Mouse (Mus musculus): ENCODE data around the gene Capn9. TPM values are rescaled to one million over a fixed set of nuclear protein-coding genes. Genes with fewer than 3 reads are reported as not detected.

The Capn9 gene
- polyA plus RNA-seq, 1 experiment = not detected

DNA sequence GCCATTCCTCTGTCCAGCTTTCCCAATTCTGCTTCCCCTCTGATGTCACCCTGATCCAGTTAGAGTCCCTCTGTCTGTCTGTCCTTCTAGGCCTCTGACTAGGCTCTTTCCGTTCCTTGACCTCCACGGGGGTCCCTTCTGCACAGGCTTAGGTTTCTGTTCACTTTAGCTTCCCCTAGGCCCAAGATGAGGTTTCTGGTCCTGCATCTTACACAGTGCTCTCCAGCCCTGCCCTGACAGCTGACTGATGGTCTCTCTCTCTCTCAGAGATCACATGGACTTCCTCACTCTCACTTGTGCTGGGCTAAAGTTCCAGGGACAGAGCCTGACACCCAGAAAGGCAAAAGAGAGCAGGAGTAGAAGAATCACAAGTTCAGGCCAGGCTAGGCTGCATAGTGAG is 10.6 kb downstream of the Capn9 start:
- Histone ChIP-seq H3K36me3 (ENCODE audit: control insufficient read depth) (no peaks in the 10 kb centered on the region), H3K9me3 (ENCODE audit: control insufficient read depth, low read length) (no peaks in the 10 kb centered on the region), H3K4me3 (replicated peaks) (no peak overlapping the region), H3K27me3 (ENCODE audit: control insufficient read depth) (no peaks in the 10 kb centered on the region), H3K4me1 (ENCODE audit: control insufficient read depth) (no peaks in the 10 kb centered on the region)
- TF ChIP-seq GATA1 (IDR thresholded peaks at IDR 0.05; ENCODE audit: low read length) (no peak), TAL1 (IDR thresholded peaks at IDR 0.05; ENCODE audit: low read length) (no peak)

DNA sequence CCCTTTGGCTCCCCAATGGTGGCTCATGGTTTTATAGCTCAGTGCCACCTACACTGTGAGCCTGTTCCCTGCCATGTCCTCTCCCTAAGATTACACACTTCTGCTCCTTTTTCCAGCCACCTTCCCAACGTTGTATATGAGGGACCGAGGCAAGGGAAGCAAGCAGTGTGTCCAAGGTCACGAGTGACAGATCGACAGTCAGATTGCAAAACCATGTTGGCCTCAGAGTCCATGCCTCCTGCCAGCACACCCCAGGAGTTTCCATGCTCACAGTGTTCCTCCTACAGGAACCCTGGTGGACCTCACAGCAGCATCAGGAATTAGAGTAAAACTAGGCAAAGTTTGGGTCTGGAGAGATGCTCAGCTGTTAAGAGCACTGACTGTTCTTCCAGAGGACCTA is 13.5 kb downstream of the Capn9 start:
- TF ChIP-seq TAL1 (IDR thresholded peaks at IDR 0.05; ENCODE audit: low read length) (no peak), GATA1 (IDR thresholded peaks at IDR 0.05; ENCODE audit: low read length) (no peak)
- no peaks in the 10 kb centered on the region for H3K36me3 ChIP-seq (ENCODE audit: control insufficient read depth)
- H3K4me3 ChIP-seq (replicated peaks) = no peak overlapping the region

GRCm38 (mm10) chr8:124604066-124604465 is 28.2 kb downstream of the Capn9 start:
- TF ChIP-seq GATA1 (IDR thresholded peaks at IDR 0.05; ENCODE audit: low read length) = no peak
- TF ChIP-seq TAL1 (IDR thresholded peaks at IDR 0.05; ENCODE audit: low read length) = no peak
- no peaks in the 10 kb centered on the region for H3K4me1 ChIP-seq (ENCODE audit: control insufficient read depth)
- no peak overlapping the region for H3K4me3 ChIP-seq (replicated peaks)
- no peaks in the 10 kb centered on the region for H3K9me3 ChIP-seq (ENCODE audit: control insufficient read depth, low read length)
- no peaks in the 10 kb centered on the region for H3K36me3 ChIP-seq (ENCODE audit: control insufficient read depth)
- H3K27me3 ChIP-seq (ENCODE audit: control insufficient read depth) = no peaks in the 10 kb centered on the region

More for the DNA sequence above, 13.5 kb downstream of the Capn9 start:
- no peaks in the 10 kb centered on the region for H3K27me3 ChIP-seq (ENCODE audit: control insufficient read depth)
- peaks cover 3% of the 10 kb centered on the region; the same call in 1 of the 2 replicates for H3K9me3 ChIP-seq (ENCODE audit: control insufficient read depth, low read length)
- H3K4me1 ChIP-seq (ENCODE audit: control insufficient read depth) = no peaks in the 10 kb centered on the region

DNA sequence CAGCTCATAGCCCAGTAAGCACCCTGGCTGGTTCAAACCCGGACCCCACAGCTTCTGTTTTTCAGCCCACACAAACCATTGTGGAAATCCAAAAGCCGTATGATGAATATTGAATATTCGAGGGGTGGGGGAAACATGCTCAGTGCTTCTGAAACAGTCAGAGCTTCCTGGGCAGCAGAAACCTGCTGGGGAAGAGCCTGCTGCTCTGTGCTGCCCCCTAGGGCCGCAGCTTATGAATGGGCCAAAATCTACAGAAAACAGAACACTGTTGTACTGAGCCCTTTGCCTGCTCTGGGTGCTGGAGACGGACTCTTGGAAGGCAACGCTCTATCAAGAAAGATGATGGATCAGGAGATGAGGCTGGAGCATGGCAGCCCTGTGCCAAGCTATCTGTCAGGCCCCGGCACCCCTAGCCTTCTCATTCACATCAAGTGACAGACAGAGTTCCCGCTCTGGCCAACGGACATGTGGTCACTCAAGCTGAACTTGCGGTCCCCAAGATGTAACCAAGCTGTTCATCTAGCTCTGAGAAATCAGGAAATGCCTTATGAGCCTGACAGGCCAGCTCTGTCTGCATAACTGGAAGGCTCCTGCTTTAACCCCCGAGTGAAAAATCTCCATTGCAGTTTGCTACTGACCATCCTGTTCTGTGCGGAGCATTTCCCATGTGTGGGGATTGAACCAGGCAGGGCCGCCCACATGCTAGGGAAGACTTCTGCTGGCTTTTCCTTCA is 32.5 kb downstream of the Capn9 start:
- Histone ChIP-seq H3K4me3 (replicated peaks) (no peak overlapping the region), H3K9me3 (ENCODE audit: control insufficient read depth, low read length) (no peaks in the 10 kb centered on the region), H3K4me1 (ENCODE audit: control insufficient read depth) (no peaks in the 10 kb centered on the region), H3K27me3 (ENCODE audit: control insufficient read depth) (no peaks in the 10 kb centered on the region), H3K36me3 (ENCODE audit: control insufficient read depth) (no peaks in the 10 kb centered on the region)
- TF ChIP-seq TAL1 (IDR thresholded peaks at IDR 0.05; ENCODE audit: low read length) (no peak), GATA1 (IDR thresholded peaks at IDR 0.05; ENCODE audit: low read length) (no peak)

GRCm38 (mm10) chr8:124608972-124609353 is 33.1 kb downstream of the Capn9 start:
- Histone ChIP-seq H3K4me1 (ENCODE audit: control insufficient read depth) (no peaks in the 10 kb centered on the region), H3K9me3 (ENCODE audit: control insufficient read depth, low read length) (no peaks in the 10 kb centered on the region), H3K36me3 (ENCODE audit: control insufficient read depth) (no peaks in the 10 kb centered on the region), H3K4me3 (replicated peaks) (no peak overlapping the region), H3K27me3 (ENCODE audit: control insufficient read depth) (no peaks in the 10 kb centered on the region)
- TF ChIP-seq GATA1 (IDR thresholded peaks at IDR 0.05; ENCODE audit: low read length) = no peak

GRCm38 (mm10) chr8:124614325-124614724 is 38.4 kb downstream of the Capn9 start:
- H3K27me3 ChIP-seq (ENCODE audit: control insufficient read depth) = peaks cover 2% of the 10 kb centered on the region; the same call in 1 of the 2 replicates
- no peaks in the 10 kb centered on the region for H3K9me3 ChIP-seq (ENCODE audit: control insufficient read depth, low read length)
- no peak overlapping the region for H3K4me3 ChIP-seq (replicated peaks)
- no peak for TF ChIP-seq TAL1 (IDR thresholded peaks at IDR 0.05; ENCODE audit: low read length)
- TF ChIP-seq GATA1 (IDR thresholded peaks at IDR 0.05; ENCODE audit: low read length) = no peak
- H3K36me3 ChIP-seq (ENCODE audit: control insufficient read depth) = no peaks in the 10 kb centered on the region
- peaks cover 2% of the 10 kb centered on the region for H3K4me1 ChIP-seq (ENCODE audit: control insufficient read depth)

- H3K36me3 ChIP-seq (ENCODE audit: control insufficient read depth) = no peaks in the 10 kb centered on the region
- H3K4me1 ChIP-seq (ENCODE audit: control insufficient read depth) = peaks cover 2% of the 10 kb centered on the region
- H3K9me3 ChIP-seq (ENCODE audit: control insufficient read depth, low read length) = no peaks in the 10 kb centered on the region
- peak overlapping the region; percentile 9 for H3K4me3 ChIP-seq (replicated peaks)
- no peak for TF ChIP-seq GATA1 (IDR thresholded peaks at IDR 0.05; ENCODE audit: low read length)
- no peak for TF ChIP-seq TAL1 (IDR thresholded peaks at IDR 0.05; ENCODE audit: low read length)
- H3K27me3 ChIP-seq (ENCODE audit: control insufficient read depth) = peaks cover 2% of the 10 kb centered on the region; the same call in 1 of the 2 replicates
Measured at GRCm38 (mm10) chr8:124617266-124617869, 41.5 kb downstream of the Capn9 start.

- Histone ChIP-seq H3K27me3 (ENCODE audit: control insufficient read depth) (peaks cover 2% of the 10 kb centered on the region; the same call in 1 of the 2 replicates), H3K36me3 (ENCODE audit: control insufficient read depth) (no peaks in the 10 kb centered on the region), H3K9me3 (ENCODE audit: control insufficient read depth, low read length) (no peaks in the 10 kb centered on the region), H3K4me1 (ENCODE audit: control insufficient read depth) (peaks cover 2% of the 10 kb centered on the region), H3K4me3 (replicated peaks) (no peak overlapping the region)
- TF ChIP-seq TAL1 (IDR thresholded peaks at IDR 0.05; ENCODE audit: low read length) (no peak), GATA1 (IDR thresholded peaks at IDR 0.05; ENCODE audit: low read length) (no peak)
Measured at GRCm38 (mm10) chr8:124618252-124618651, 42.3 kb downstream of the Capn9 start.

DNA sequence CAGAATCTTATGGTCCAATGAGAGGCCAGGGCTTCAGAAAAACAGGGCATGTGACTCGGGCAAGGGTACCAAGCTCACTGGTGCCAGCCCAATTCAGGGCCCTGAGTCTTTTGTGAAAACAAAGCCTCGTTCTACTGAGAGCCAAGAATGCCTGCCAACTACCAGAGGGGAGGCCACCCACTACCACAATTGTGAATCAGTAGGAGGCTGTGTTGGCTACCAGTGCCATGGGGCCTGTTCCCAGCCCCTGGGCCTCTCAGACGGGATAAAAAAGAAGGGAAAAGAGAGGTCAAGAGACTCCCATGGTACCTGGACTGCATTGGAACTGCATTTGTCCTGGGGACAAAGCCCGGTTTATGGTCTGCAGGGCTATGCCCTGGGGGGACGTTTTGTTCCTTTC is 45.3 kb downstream of the Capn9 start:
- Histone ChIP-seq H3K27me3 (ENCODE audit: control insufficient read depth) (no peaks in the 10 kb centered on the region; the same call in 1 of the 2 replicates), H3K9me3 (ENCODE audit: control insufficient read depth, low read length) (no peaks in the 10 kb centered on the region), H3K36me3 (ENCODE audit: control insufficient read depth) (no peaks in the 10 kb centered on the region), H3K4me3 (replicated peaks) (no peak overlapping the region), H3K4me1 (ENCODE audit: control insufficient read depth) (peaks cover 2% of the 10 kb centered on the region)
- TF ChIP-seq TAL1 (IDR thresholded peaks at IDR 0.05; ENCODE audit: low read length) (no peak), GATA1 (IDR thresholded peaks at IDR 0.05; ENCODE audit: low read length) (no peak)

All from erythroblast, embryonic 14.5 days (primary cell).